Mouse (Mus musculus) kidney, postnatal 0 days (tissue): ENCODE results near the gene Emc6. TPM values are rescaled to one million over a fixed set of nuclear protein-coding genes. Genes with fewer than 3 reads are reported as not detected.

ENCODE experiments used
- ATAC-seq: fragments of 200-750 bp; cut with Nextera tagmentation; replicated peaks from 2 replicates; pipeline ENCODE4 v1.8.0; 2017; ENCODE audit warnings: low read depth, moderate number of reproducible peaks, moderate TSS enrichment, moderate library complexity; ENCODE audit not compliant: low FRiP score
- DNase-seq: peaks from one replicate; pipeline ENCODE4 v3.0.0-alpha.2; 2016; ENCODE audit warnings: low spot score
- H3K27ac ChIP-seq: fragments of 300-500 bp; sonication (generic); 2 replicates; pipeline ENCODE4 v1.5.1; 2014; ENCODE audit warnings: mild to moderate bottlenecking
- H3K27me3 ChIP-seq: fragments of 300-500 bp; sonication (generic); 2 replicates; pipeline ENCODE4 v1.6.1; 2014; ENCODE audit warnings: low read length, mixed read lengths; ENCODE audit not compliant: insufficient read depth
- H3K36me3 ChIP-seq: fragments of 300-500 bp; sonication (generic); 2 replicates; pipeline ENCODE4 v1.6.1; 2014; ENCODE audit warnings: low read length, mixed read lengths; ENCODE audit not compliant: insufficient read depth
- H3K4me1 ChIP-seq: fragments of 300-500 bp; sonication (generic); replicated peaks from 2 replicates; pipeline ENCODE4 v1.6.1; 2014; ENCODE audit warnings: antibody characterized with exemption, low read length, mixed read lengths; ENCODE audit not compliant: insufficient read depth
- H3K4me2 ChIP-seq: fragments of 300-500 bp; sonication (generic); 2 replicates; pipeline ENCODE4 v1.6.1; 2014; ENCODE audit warnings: mild to moderate bottlenecking, low read length, moderate library complexity, mixed read lengths
- H3K4me3 ChIP-seq: fragments of 300-500 bp; sonication (generic); replicated peaks from 2 replicates; pipeline ENCODE4 v1.5.1; 2014; ENCODE audit warnings: low read depth, low read length
- H3K9ac ChIP-seq: fragments of 300-500 bp; sonication (generic); 2 replicates; pipeline ENCODE4 v1.6.1; 2014; ENCODE audit warnings: low read depth, low read length
- H3K9me3 ChIP-seq: fragments of 300-500 bp; sonication (generic); replicated peaks from 2 replicates; pipeline ENCODE4 v1.6.1; 2016; ENCODE audit warnings: low read length, inconsistent platforms, mixed read lengths
- CTCF ChIP-seq: IDR thresholded peaks from 2 replicates; pipeline ENCODE4 v1.5.1; 2016; ENCODE audit warnings: antibody characterized with exemption, low read depth, mild to moderate bottlenecking, moderate library complexity
- WGBS: fragments of 180-500 bp; shearing (Covaris S2); extraction: QIAGEN DNeasy Blood & Tissue Kit; methylation state at CpG from one replicate; pipeline ENCODE4 v1.1.7; 2014; 5-methylcytosine and 5-hydroxymethylcytosine counted together
- polyA plus RNA-seq: library from polyadenylated mRNA; unstranded; fragments of >200 nt; fragmentation: Nextera tagmentation; extraction: Ambion mirVana; gene quantifications from 2 replicates; pipeline ENCODE4 v1.2.1, GENCODE M21; 2015

Gene Emc6
- polyA plus RNA-seq: 182 and 187 TPM in 2 replicates

GRCm38 (mm10) chr11:73176608-73177508 lies at the start of gene Emc6, which contains the start of gene Tax1bp3:
TSS of gene Emc6 (minus strand) at chr11:73177037.
TSS of gene Tax1bp3 (plus strand) at chr11:73177083.
- H3K4me3 ChIP-seq: peak within 1 kb of the TSS; percentile 98
- H3K4me2 ChIP-seq: peak within 1 kb of the TSS; percentile 79
- H3K9ac ChIP-seq: peak within 1 kb of the TSS; percentile 95
- peak; percentile 96 for ATAC-seq
- TF ChIP-seq CTCF: 0 out of 2 replicates have a peak, but pooled peaks have one; percentile 2
- peaks cover 14% of the 10 kb centered on the region for H3K4me1 ChIP-seq
- no peaks in the 10 kb centered on the region for H3K27me3 ChIP-seq
- peak; percentile 99 for DNase-seq
- peaks cover 3% of the 10 kb centered on the region; the same call in 1 of the 2 replicates for H3K36me3 ChIP-seq
- under 1% methylated on average over 79 of the region's 81 CpGs for WGBS
- H3K27ac ChIP-seq: peak within 1 kb of the TSS; percentile 98
- H3K9me3 ChIP-seq: no peaks in the 10 kb centered on the region

- ATAC-seq: no peak
- Histone ChIP-seq H3K27me3 (no peaks in the 10 kb centered on the region), H3K4me2 (no peak overlapping the region), H3K9ac (no peak overlapping the region), H3K27ac (no peak overlapping the region), H3K4me1 (no peaks in the 10 kb centered on the region), H3K4me3 (no peak overlapping the region), H3K9me3 (no peaks in the 10 kb centered on the region), H3K36me3 (no peaks in the 10 kb centered on the region)
- TF ChIP-seq CTCF: no peak
- DNase-seq: no peak
- WGBS: 86% methylated on average over 6 of the region's 6 CpGs
These were observed 49.0 kb upstream of the Emc6 start for GRCm38 (mm10) chr11:73225856-73226255.

DNA sequence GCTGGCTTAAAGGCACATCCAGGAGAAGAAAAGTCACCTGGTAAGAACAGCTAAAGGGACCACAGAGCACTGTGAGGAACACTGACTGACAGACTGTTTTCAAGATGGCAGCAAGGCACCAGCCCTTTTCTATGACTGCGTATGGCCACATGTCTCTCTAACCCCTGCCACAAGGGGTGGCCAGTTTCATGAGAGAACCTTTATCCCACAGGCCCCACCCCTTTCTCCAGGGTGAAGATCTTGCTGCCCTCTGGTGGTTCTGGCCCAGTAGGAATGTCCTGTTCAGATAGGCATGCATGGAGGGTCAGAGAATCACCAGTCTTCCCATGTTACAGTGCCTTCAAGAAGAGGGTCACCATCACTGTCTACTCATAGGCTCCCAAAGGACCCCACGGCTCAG lies 47.1 kb upstream of the Emc6 start:
- no peak overlapping the region for H3K27ac ChIP-seq
- TF ChIP-seq CTCF: peak; percentile 54; the same call in 1 of the 2 replicates
- H3K4me3 ChIP-seq: no peak overlapping the region
- H3K4me2 ChIP-seq: no peak overlapping the region
- peak; percentile 12 for DNase-seq
- H3K27me3 ChIP-seq: no peaks in the 10 kb centered on the region
- H3K9me3 ChIP-seq: no peaks in the 10 kb centered on the region
- no peak overlapping the region for H3K9ac ChIP-seq
- H3K4me1 ChIP-seq: no peaks in the 10 kb centered on the region
- 0 out of 2 replicates have a peak, but pooled peaks have one; percentile 13 for ATAC-seq
- H3K36me3 ChIP-seq: no peaks in the 10 kb centered on the region
- WGBS: 62% methylated on average over 2 of the region's 2 CpGs

GRCm38 (mm10) chr11:73222846-73223245 lies 46.0 kb upstream of the Emc6 start:
- H3K36me3 ChIP-seq: no peaks in the 10 kb centered on the region
- no peak overlapping the region for H3K4me3 ChIP-seq
- no peaks in the 10 kb centered on the region for H3K4me1 ChIP-seq
- WGBS: 16% methylated on average over 5 of the region's 5 CpGs
- no peaks in the 10 kb centered on the region for H3K27me3 ChIP-seq
- no peaks in the 10 kb centered on the region for H3K9me3 ChIP-seq
- ATAC-seq (peak; percentile 52; the same call in 1 of the 2 replicates), DNase-seq (no peak)
- H3K4me2 ChIP-seq: no peak overlapping the region
- no peak overlapping the region for H3K27ac ChIP-seq
- no peak for TF ChIP-seq CTCF
- no peak overlapping the region for H3K9ac ChIP-seq

DNA sequence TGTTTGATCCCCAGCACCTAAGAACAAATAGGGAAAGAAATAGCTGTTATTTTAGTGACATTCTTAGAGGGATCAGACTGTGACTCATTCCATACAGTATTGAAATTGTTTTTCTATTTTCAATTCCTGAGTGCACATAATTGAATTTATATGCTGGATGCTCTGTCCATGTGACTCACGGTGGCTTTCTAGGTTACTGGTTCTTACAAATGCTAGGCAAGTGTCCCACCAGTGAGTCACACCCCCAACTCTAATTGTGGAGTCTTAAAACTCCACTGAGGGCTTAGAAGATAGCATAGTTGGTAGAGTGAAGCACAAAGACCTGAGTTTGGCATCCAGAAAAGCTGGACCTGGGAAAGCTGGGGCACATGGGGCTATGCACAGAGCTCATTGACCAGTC lies 43.8 kb upstream of the Emc6 start:
- Histone ChIP-seq H3K9ac (no peak overlapping the region), H3K36me3 (no peaks in the 10 kb centered on the region), H3K9me3 (no peaks in the 10 kb centered on the region), H3K27me3 (no peaks in the 10 kb centered on the region), H3K27ac (no peak overlapping the region), H3K4me2 (no peak overlapping the region), H3K4me1 (no peaks in the 10 kb centered on the region), H3K4me3 (no peak overlapping the region)
- TF ChIP-seq CTCF: no peak
- ATAC-seq: no peak
- WGBS: 88% methylated on average over 1 of the region's 1 CpGs
- DNase-seq: no peak

DNA sequence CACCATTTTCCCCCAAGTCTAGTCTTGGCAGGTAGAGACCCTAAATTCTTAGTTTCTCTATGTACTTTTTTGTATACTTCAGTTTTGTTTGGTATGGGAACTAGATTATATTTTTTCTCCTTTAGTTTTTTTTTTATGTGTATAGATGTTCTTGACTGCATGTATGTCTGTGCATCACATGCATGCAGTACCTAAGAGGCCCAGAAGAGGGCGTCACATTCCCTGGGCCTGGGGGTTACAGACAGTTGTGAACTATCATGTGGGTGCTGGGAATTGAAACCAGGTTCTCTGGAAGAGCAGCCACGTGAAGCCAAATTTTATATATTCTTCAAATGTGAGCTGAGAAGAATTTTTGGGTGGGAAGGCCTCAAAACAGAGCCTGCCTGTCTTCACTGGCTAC lies 42.8 kb upstream of the Emc6 start:
- H3K36me3 ChIP-seq: no peaks in the 10 kb centered on the region
- H3K4me2 ChIP-seq: no peak overlapping the region
- 60% methylated on average over 2 of the region's 2 CpGs for WGBS
- H3K4me3 ChIP-seq: no peak overlapping the region
- TF ChIP-seq CTCF: no peak
- ATAC-seq (no peak), DNase-seq (no peak)
- H3K27ac ChIP-seq: no peak overlapping the region
- H3K27me3 ChIP-seq: no peaks in the 10 kb centered on the region
- H3K9me3 ChIP-seq: no peaks in the 10 kb centered on the region
- H3K9ac ChIP-seq: no peak overlapping the region
- no peaks in the 10 kb centered on the region for H3K4me1 ChIP-seq
